Mouse (Mus musculus) central nervous system, embryonic 11.5 days (tissue): Measurements from ENCODE around the gene Oog1. TPM values are rescaled to one million over a fixed set of nuclear protein-coding genes. Genes with fewer than 3 reads are reported as not detected.

Experiments
- polyA plus RNA-seq: library from polyadenylated mRNA; depleted of rRNA; stranded (reverse); fragments of >200 nt; gene quantifications from 2 replicates; pipeline ENCODE4 v1.2.3, GENCODE M21; 2012; rRNA removed

Oog1 gene
- not detected in 2 replicates for polyA plus RNA-seq

DNA sequence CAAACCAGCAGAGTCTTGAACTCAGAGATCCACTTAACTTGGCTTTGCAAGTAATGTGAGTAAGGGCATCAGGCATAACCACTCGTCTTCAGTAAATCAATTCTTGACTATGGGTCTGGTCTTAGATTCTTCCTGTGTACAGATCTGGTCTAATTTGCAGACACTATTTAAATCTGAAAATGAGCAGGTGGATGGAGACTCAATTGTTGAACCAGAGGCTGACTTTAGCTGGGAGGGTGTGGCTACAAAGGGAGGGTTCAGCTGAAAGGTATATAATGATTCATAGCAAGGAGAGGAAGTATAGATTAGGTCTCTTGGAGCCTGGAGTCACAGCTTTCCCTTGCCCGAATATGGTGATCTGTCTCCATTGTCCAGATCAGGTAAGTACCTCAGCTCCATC is at the start of gene Oog1:
Gene Oog1, plus strand, starts transcription at position 301 of the 400 bp plus-strand sequence.

DNA sequence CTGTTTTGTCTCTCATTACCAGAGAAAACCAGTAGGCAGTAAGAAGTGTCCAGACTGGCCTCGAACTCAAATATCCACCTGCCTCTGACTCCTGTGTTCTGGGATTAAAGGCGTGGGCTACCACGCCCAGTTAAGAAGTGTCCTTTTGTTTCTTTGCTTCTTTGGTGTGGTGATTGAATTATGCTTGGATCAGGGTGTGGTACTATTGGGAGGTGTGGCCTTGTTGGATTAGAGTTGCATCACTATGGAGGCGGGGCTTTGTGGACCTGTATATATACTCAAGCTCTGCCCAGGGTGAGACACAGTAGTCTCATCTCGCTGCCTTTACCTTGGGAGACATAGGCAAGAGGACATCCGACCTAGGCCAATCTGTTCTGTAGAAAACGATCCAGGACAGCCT is 16.1 kb downstream of the Oog1 start, which contains the start of gene Gm4027:
Gene Gm4027, plus strand, starts transcription at position 301 of the 400 bp plus-strand sequence.

DNA sequence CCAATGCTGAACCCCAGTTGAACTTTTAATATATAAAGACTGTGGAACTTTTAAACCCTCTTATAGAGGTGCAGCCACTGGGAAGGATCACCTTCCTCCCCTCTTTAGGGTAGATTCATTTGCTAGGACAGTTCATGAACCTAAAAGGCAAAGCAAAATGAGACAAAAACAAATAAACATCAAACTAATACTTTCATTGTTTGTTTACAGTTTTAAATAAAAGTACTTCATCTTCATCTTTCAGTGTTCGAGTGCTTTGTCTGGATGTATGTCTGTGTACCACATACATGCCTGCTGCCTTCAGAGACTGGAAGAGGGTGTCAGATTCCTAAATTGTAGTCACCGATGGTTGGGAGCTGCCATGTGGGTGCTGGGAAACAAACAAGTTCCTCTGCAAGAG is 42.0 kb downstream of the Oog1 start, which contains the start of gene Gm16381:
Gene Gm16381, minus strand, starts transcription at position 101 of the 400 bp plus-strand sequence.

Other genes with a start within 250 kb of the Oog1 start
- 36.3 and 37.8 TPM in 2 replicates for gene Sptlc2, start 214.3 kb upstream of the Oog1 start, polyA plus RNA-seq
- gene Slirp, start 158.8 kb upstream of the Oog1 start, polyA plus RNA-seq = 74.2 and 107 TPM in 2 replicates
- 44.1 and 53.0 TPM in 2 replicates for gene Alkbh1, start 158.7 kb upstream of the Oog1 start, polyA plus RNA-seq
- 67.5 and 104 TPM in 2 replicates for gene Snw1, start 130.4 kb upstream of the Oog1 start, polyA plus RNA-seq
- not detected in 2 replicates for gene Gm5788, start 108.0 kb upstream of the Oog1 start, polyA plus RNA-seq
- not detected in 2 replicates for gene Gm8300, start 88.4 kb upstream of the Oog1 start, polyA plus RNA-seq
- gene Gm4027, start 16.2 kb downstream of the Oog1 start, polyA plus RNA-seq = not detected in 2 replicates
- gene Gm16381, start 41.9 kb downstream of the Oog1 start, polyA plus RNA-seq = not detected in 2 replicates
- not detected in 2 replicates for gene Gm21319, start 173.1 kb downstream of the Oog1 start, polyA plus RNA-seq
- gene Gm21936, start 192.8 kb downstream of the Oog1 start, polyA plus RNA-seq = not detected in 2 replicates
- not detected in 2 replicates for gene BB287469, start 213.9 kb downstream of the Oog1 start, polyA plus RNA-seq
- not detected in 2 replicates for gene Gm2001, start 239.7 kb downstream of the Oog1 start, polyA plus RNA-seq